Mouse (Mus musculus) hindbrain, embryonic 16.5 days (tissue): ENCODE results near the gene Rassf3. TPM values are rescaled to one million over a fixed set of nuclear protein-coding genes. Genes with fewer than 3 reads are reported as not detected.

Experiments used
- ATAC-seq: fragments of 200-750 bp; cut with Nextera tagmentation; 2 replicates; pipeline ENCODE4 v1.8.0; 2017; ENCODE audit warnings: moderate TSS enrichment, moderate library complexity
- H3K27ac ChIP-seq: fragments of 300-500 bp; sonication (generic); 2 replicates; pipeline ENCODE4 v1.5.1; 2014; ENCODE audit warnings: low read depth, mild to moderate bottlenecking, control low read depth, low read length, moderate library complexity
- H3K27me3 ChIP-seq: fragments of 300-500 bp; sonication (generic); replicated peaks from 2 replicates; pipeline ENCODE4 v1.6.1; 2014; ENCODE audit warnings: low read length; ENCODE audit not compliant: control insufficient read depth, insufficient read depth
- H3K36me3 ChIP-seq: fragments of 300-500 bp; sonication (generic); 2 replicates; pipeline ENCODE4 v1.6.1; 2014; ENCODE audit warnings: mild to moderate bottlenecking, low read length, moderate library complexity, mixed read lengths; ENCODE audit not compliant: control insufficient read depth, insufficient read depth
- H3K4me1 ChIP-seq: fragments of 300-500 bp; sonication (generic); 2 replicates; pipeline ENCODE4 v1.6.1; 2014; ENCODE audit warnings: low read depth, low read length; ENCODE audit not compliant: control insufficient read depth, insufficient read depth
- H3K4me2 ChIP-seq: fragments of 300-500 bp; sonication (generic); 2 replicates; pipeline ENCODE4 v1.6.1; 2014; ENCODE audit warnings: mild to moderate bottlenecking, low read length, control low read depth, moderate library complexity
- H3K4me3 ChIP-seq: fragments of 300-500 bp; sonication (generic); 2 replicates; pipeline ENCODE4 v1.5.1; 2014; ENCODE audit warnings: mild to moderate bottlenecking, low read length, control low read depth, moderate library complexity
- H3K9ac ChIP-seq: fragments of 300-500 bp; sonication (generic); 2 replicates; pipeline ENCODE4 v1.6.1; 2014; ENCODE audit warnings: low read depth, mild to moderate bottlenecking, control low read depth, low read length, moderate library complexity
- H3K9me3 ChIP-seq: fragments of 300-500 bp; sonication (generic); 2 replicates; pipeline ENCODE4 v1.6.1; 2014; ENCODE audit warnings: mild to moderate bottlenecking, low read length, moderate library complexity; ENCODE audit not compliant: control insufficient read depth
- whole genome bisulfite sequencing: fragments of 180-500 bp; shearing (Covaris S2); extraction: QIAGEN DNeasy Blood & Tissue Kit; methylation state at CpG from one replicate; pipeline ENCODE4 v1.1.7; 2014; 5-methylcytosine and 5-hydroxymethylcytosine counted together
- polyA plus RNA-seq: library from polyadenylated mRNA; unstranded; fragments of >200 nt; fragmentation: Nextera tagmentation; extraction: Ambion mirVana; gene quantifications from 2 replicates; pipeline ENCODE4 v1.2.1, GENCODE M21; 2015

The Rassf3 gene
- polyA plus RNA-seq, 1 experiment from 2014 or later = 5.3 TPM

- WGBS = 87% methylated on average over 9 of the region's 9 CpGs
Measured at GRCm38 (mm10) chr10:121493374-121494162, 17.4 kb upstream of the Rassf3 start.

DNA sequence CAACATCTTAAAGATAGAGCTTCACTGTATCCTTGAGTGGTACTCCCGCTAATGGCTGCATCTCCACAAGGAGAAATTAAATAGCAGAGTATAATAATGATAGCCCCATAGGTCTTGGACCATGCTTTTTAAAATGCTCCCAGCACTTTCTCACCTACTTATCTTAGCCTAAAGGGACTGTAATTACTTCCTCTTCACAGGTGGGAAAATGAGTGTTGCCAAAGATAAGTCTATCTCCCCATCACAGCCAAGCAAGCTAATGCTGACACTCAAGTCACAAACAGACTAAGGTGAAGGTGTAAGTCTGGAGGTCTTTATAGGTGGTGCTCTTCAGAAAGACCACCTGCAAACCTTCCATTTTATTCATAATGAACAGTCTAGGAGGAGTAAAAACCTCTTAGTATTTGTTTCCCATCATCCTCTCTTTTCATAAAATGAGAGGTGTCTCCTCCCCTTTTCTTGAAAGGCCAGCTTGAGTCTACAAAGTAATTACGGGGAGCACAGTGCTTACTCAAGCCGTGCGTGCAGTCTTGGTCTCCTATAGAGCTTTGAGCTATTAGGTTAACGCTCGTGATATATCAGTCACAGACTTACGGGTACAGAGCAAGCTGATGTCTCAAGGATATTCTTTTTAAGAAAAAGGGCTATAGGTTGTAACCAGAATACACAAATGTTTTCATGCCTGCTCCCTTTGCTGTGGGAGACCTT lies 16.6 kb upstream of the Rassf3 start:
- ATAC-seq = no peak
- Histone ChIP-seq H3K4me3 (no peak overlapping the region), H3K9me3 (no peaks in the 10 kb centered on the region), H3K4me2 (no peak overlapping the region), H3K4me1 (no peaks in the 10 kb centered on the region), H3K27ac (no peak overlapping the region), H3K9ac (no peak overlapping the region), H3K27me3 (no peaks in the 10 kb centered on the region), H3K36me3 (no peaks in the 10 kb centered on the region)
- WGBS = 79% methylated on average over 7 of the region's 7 CpGs

More at GRCm38 (mm10) chr10:121493374-121494162, 17.4 kb upstream of the Rassf3 start:
- Histone ChIP-seq H3K9ac (no peak overlapping the region), H3K4me1 (no peaks in the 10 kb centered on the region), H3K27me3 (no peaks in the 10 kb centered on the region), H3K4me2 (no peak overlapping the region), H3K9me3 (no peaks in the 10 kb centered on the region), H3K27ac (no peak overlapping the region), H3K4me3 (no peak overlapping the region), H3K36me3 (no peaks in the 10 kb centered on the region)
- ATAC-seq = no peak

DNA sequence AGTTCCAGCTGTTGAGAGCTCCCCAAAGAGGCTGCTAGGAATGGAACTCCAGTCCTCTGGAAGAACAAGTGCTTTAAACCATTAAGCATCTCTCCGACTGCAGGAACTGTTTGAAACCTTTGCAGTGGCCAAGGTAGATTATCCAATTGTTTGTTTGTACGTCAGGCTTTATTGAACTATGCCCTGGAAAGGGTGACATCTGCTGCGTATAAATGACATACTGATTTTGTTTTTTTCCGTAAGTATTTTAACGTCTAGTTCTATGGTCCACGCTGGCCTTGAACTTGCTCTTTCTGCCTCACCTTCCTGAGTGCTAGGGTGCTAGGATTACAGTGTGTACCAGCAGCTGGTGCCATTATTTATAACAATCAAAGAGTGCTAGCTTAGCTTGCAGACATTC lies 13.8 kb upstream of the Rassf3 start:
- Histone ChIP-seq H3K4me3 (no peak overlapping the region), H3K27ac (no peak overlapping the region), H3K4me2 (no peak overlapping the region), H3K9me3 (no peaks in the 10 kb centered on the region), H3K4me1 (no peaks in the 10 kb centered on the region), H3K36me3 (no peaks in the 10 kb centered on the region), H3K9ac (no peak overlapping the region), H3K27me3 (no peaks in the 10 kb centered on the region)
- 93% methylated on average over 6 of the region's 6 CpGs for WGBS
- no peak for ATAC-seq

DNA sequence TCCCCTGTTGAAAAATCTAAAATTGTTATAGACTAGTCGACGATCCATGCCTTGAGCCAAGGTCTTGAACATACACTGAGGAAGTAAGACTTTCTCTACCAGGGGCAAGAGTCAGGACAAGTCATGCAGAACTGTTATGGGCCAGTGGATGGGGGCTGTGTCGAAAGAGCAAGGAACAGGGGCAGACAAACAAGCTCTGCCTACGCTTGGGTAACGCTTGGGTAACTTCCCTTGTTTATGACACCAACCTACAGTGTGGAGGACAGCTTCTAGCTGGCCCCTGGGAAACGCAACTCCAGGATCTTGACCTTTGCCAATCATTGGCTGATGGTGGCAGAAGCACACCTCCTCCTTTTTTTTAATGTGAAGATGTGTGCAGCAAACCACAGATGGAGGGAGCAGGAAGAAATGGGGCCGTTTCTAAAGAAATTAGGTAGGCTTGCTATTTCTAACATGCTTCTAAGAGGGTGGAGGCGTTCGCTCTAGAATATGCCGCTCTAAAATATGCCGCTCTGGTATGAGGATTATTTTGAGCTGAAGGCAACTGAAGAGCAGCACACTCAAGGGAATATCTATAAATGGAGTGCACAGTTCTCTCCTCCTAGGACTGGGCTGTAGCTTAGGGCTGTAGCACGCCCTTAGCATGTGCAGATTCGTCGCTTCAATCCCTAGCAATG lies 12.6 kb upstream of the Rassf3 start:
- Histone ChIP-seq H3K9ac (no peak overlapping the region), H3K27me3 (no peaks in the 10 kb centered on the region), H3K9me3 (no peaks in the 10 kb centered on the region), H3K4me1 (no peaks in the 10 kb centered on the region), H3K27ac (no peak overlapping the region), H3K4me2 (no peak overlapping the region), H3K36me3 (no peaks in the 10 kb centered on the region), H3K4me3 (no peak overlapping the region)
- 83% methylated on average over 14 of the region's 14 CpGs for WGBS
- ATAC-seq = no peak

DNA sequence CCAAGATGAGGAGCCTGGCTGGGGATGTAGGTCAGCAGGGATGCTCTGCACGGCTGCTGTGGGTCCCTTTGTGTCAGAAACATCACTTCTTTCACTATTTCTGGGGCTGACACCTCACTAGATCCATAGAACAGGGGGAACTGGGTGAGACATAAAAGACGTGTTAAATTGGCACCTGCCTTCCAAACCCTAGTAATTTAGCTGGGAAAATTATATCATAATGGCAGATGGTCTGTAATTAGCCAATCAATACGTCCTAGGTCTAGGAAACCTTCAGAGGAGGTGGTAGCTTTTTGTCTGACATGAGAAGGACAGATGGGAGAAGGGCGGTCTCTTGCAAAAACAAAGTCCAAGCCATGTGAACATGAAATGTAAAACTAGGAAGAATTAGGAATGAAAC lies 11.6 kb upstream of the Rassf3 start:
- Histone ChIP-seq H3K27me3 (no peaks in the 10 kb centered on the region), H3K27ac (no peak overlapping the region), H3K9me3 (no peaks in the 10 kb centered on the region), H3K4me2 (no peak overlapping the region), H3K4me1 (no peaks in the 10 kb centered on the region), H3K9ac (no peak overlapping the region), H3K36me3 (no peaks in the 10 kb centered on the region), H3K4me3 (no peak overlapping the region)
- ATAC-seq = no peak
- 63% methylated on average over 4 of the region's 4 CpGs for WGBS

GRCm38 (mm10) chr10:121486350-121486749 lies 10.2 kb upstream of the Rassf3 start:
- ATAC-seq = no peak
- Histone ChIP-seq H3K9me3 (no peaks in the 10 kb centered on the region), H3K9ac (no peak overlapping the region), H3K36me3 (no peaks in the 10 kb centered on the region), H3K27me3 (no peaks in the 10 kb centered on the region), H3K4me1 (no peaks in the 10 kb centered on the region), H3K4me2 (no peak overlapping the region), H3K4me3 (no peak overlapping the region), H3K27ac (no peak overlapping the region)
- 93% methylated on average over 9 of the region's 9 CpGs for WGBS

DNA sequence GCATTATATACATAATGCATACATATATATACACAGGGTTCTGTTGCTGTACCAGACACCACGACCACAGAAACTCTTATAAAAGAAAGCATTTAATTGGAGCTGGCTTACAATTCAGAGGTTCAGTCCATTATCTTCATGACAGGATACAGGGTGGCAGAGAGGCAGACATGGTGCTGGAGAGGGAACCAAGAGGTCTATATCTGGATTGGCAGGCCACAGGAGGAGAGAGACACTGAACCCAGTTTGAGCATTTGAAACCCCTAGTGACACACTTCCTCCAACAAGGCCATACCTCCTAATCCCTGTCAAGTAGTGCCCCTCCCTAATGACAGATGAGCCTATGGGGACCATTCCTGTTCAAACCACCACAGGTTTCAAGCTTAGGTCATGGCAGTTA lies 7.2 kb upstream of the Rassf3 start:
- Histone ChIP-seq H3K9ac (no peak overlapping the region), H3K4me2 (no peak overlapping the region), H3K4me3 (no peak overlapping the region), H3K27ac (no peak overlapping the region), H3K4me1 (no peaks in the 10 kb centered on the region), H3K27me3 (no peaks in the 10 kb centered on the region), H3K36me3 (no peaks in the 10 kb centered on the region), H3K9me3 (no peaks in the 10 kb centered on the region)
- ATAC-seq = no peak
- WGBS = 71% methylated on average over 1 of the region's 1 CpGs

- Histone ChIP-seq H3K4me3 (no peak overlapping the region), H3K4me1 (0 out of 2 replicates have a peak, but pooled peaks cover 2% of the 10 kb centered on the region), H3K27me3 (no peaks in the 10 kb centered on the region), H3K4me2 (no peak overlapping the region), H3K36me3 (no peaks in the 10 kb centered on the region), H3K27ac (no peak overlapping the region), H3K9ac (no peak overlapping the region), H3K9me3 (no peaks in the 10 kb centered on the region)
- WGBS = 83% methylated on average over 10 of the region's 10 CpGs
- ATAC-seq = no peak
Measured at GRCm38 (mm10) chr10:121481141-121481540, 5.0 kb upstream of the Rassf3 start.

GRCm38 (mm10) chr10:121479987-121480386 lies 3.8 kb upstream of the Rassf3 start:
- no peak for ATAC-seq

More at GRCm38 (mm10) chr10:121479987-121480386, 3.8 kb upstream of the Rassf3 start:
- WGBS = 88% methylated on average over 1 of the region's 1 CpGs
- no peak overlapping the region for H3K27ac ChIP-seq
- no peak overlapping the region for H3K9ac ChIP-seq
- no peaks in the 10 kb centered on the region for H3K9me3 ChIP-seq
- H3K4me3 ChIP-seq = no peak overlapping the region
- no peak overlapping the region for H3K4me2 ChIP-seq
- no peaks in the 10 kb centered on the region for H3K27me3 ChIP-seq
- H3K36me3 ChIP-seq = no peaks in the 10 kb centered on the region
- H3K4me1 ChIP-seq = peaks cover 10% of the 10 kb centered on the region
